Mouse (Mus musculus): ENCODE data around the gene Psenen.

Psenen gene

GRCm38 (mm10) chr7:30515003-30515760 lies 48.2 kb downstream of the Psenen start:
- peak; percentile 36 to 64 for DNase-seq

Data from kidney, postnatal 25 days (tissue).